Mouse (Mus musculus): Measurements from ENCODE around the gene Dcaf8.

DNA sequence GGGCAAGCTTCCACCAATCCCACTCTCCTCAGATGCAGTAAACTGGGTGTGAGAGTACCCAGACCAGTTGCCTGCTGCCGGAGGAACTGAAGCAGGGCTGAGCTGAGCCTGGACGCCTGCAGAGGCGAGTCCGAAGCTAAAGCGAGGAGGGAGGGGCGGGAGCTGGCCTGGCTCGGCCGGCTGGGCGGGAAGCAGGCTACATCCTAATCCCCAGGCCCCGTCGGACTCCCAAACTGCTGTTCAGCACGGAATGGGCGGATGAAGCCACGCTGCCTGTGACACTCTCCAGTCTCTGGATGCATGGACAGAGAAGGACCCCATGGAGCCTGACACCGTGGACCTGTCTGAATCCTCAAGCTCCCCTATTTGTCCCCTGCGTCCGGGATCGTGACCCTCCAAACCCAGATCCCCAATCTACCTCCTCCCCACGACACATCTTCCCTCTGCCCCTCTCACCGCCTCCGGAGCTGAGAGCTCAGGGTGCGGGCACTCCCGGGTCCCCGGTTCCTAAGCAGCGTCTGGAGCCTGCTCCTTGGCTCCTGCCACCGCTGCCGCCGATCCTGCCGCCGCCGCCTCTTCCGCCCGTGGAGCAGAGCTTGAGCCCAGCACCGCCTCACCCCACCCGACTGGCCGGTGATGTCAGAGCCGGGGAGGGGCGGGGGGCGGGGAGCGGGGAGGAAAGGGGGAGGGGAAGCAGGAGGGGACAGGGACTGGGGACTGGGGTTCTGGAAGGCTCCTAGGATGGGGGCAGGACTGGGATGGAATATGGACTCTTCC, 58.4 kb downstream of the Dcaf8 start, which contains the start of gene Pea15a:
- no peak for TF ChIP-seq CTCF (IDR thresholded peaks at IDR 0.05; ENCODE audit: low read depth, low read length)
- no peak for TF ChIP-seq POLR2A (IDR thresholded peaks at IDR 0.05; ENCODE audit: borderline replicate concordance, low read depth, low read length)

Data from bone marrow macrophage, adult 2 months (primary cell).